Mouse (Mus musculus): ENCODE measurements around the gene Gabrp. TPM values are rescaled to one million over a fixed set of nuclear protein-coding genes. Genes with fewer than 3 reads are reported as not detected.

Gabrp gene
- polyA plus RNA-seq, 1 experiment from 2014 or later = 6.3 TPM

DNA sequence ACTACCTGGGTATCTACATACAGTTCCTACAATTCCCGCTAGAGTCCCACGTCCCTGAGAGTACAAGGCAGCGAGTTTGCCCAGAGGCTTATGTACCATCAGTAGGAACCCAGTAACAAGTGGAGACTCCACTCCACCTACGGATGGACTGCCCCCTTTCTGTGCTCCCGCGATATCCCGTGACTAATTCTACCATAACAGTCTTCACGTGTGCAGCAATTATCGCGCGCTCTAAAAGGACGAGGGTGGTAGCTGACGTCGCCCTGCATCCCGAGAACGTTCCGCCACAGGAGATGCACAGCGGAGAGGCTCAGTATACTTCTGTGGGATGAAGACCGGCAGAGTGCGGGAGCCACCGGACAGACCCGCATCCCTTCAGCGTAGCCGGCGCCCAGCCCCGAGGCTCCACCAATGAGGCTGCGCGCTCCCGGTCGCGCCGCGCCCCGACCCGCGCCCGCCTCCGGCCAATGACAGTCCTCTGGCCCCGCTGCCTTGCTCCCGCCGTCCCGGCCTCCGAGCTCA, 65.8 kb downstream of the Gabrp start:
- ATAC-seq (ENCODE audit: low FRiP score) = peak; percentile 91
- H3K9me3 ChIP-seq = no peaks in the 10 kb centered on the region
- H3K27ac ChIP-seq = peak overlapping the region; percentile 92
- peaks cover 7% of the 10 kb centered on the region; the same call in 1 of the 2 replicates for H3K4me1 ChIP-seq
- H3K9ac ChIP-seq = peak overlapping the region; percentile 87
- WGBS = under 1% methylated on average over 43 of the region's 43 CpGs
- H3K4me3 ChIP-seq (replicated peaks) = peak overlapping the region; percentile 90
- peak overlapping the region; percentile 59 for H3K4me2 ChIP-seq
- no peaks in the 10 kb centered on the region for H3K36me3 ChIP-seq (replicated peaks)
- no peaks in the 10 kb centered on the region for H3K27me3 ChIP-seq

DNA sequence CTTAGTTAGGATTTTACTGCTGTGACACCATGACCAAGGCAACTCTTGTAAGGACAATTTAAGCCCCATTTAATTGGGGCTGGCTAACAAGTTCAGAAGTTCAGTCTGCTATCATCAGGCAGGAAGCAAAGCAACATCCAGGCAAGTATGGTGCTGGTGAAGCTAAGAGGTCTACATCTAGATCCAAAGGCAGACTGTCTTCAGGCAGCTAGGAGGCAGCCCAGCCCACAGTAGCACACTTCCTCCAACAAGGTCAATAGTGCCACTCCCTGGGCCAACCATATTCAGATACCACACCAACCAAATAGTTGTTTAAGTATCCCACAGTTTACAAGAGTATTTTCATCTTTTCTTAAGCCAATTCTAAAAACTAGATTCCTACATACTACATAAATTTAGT, 69.4 kb downstream of the Gabrp start:
- Histone ChIP-seq H3K4me3 (replicated peaks) (no peak overlapping the region), H3K36me3 (replicated peaks) (no peaks in the 10 kb centered on the region), H3K27me3 (no peaks in the 10 kb centered on the region), H3K4me1 (peaks cover 7% of the 10 kb centered on the region; the same call in 1 of the 2 replicates), H3K9me3 (no peaks in the 10 kb centered on the region), H3K4me2 (no peak overlapping the region), H3K9ac (no peak overlapping the region), H3K27ac (no peak overlapping the region)
- ATAC-seq (ENCODE audit: low FRiP score) = no peak

Other genes with a start within 250 kb of the Gabrp start
- gene Ranbp17, start 65.2 kb downstream of the Gabrp start, polyA plus RNA-seq (2016; fragmentation: Nextera tagmentation; extraction: Ambion mirVana) = 12.7 and 13.0 TPM in 2 replicates
- not detected in 2 replicates for gene D130052B06Rik, start 20.3 kb upstream of the Gabrp start, polyA plus RNA-seq (2016; fragmentation: Nextera tagmentation; extraction: Ambion mirVana)